Mouse (Mus musculus): Measurements from ENCODE around the gene Ndufa10. TPM values are rescaled to one million over a fixed set of nuclear protein-coding genes. Genes with fewer than 3 reads are reported as not detected.

Ndufa10 gene
- total and polyA plus RNA-seq, 3 experiments, result 103 to 230 (median 139) TPM

GRCm38 (mm10) chr1:92496001-92496400 lies 22.3 kb upstream of the Ndufa10 start, which contains the start of gene Olfr1415:
Gene Olfr1415 (minus strand): TSS chr1:92496101.
- H3K4me3 ChIP-seq (replicated peaks in 1 of 3; ENCODE audit: low read depth in 2 of 3, low read length in 2 of 3, poor library complexity in 1 of 3), result no peak within 1 kb of the TSS

DNA sequence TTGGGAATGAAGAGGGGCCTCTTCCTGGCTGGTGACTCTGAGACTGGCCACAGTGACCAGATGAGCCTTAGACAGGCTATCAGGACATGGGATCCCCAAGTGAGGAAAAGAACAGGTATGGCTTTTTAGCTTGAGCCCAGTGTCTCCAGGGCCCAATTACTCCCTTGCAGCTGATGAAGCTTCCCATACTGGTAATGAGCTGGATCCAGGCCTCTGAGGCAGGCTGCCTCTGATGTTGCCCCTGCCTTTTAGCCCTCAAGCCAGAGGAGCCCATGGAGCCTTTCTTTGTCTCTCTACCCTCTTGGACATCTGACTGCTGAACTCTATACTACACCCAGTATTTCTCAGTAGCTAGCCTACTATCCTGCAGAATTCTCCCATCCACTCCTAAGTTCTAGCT lies 11.4 kb upstream of the Ndufa10 start, which contains the start of gene Olfr1416:
Olfr1416 (minus strand) TSS at position 101 of the 400 bp plus-strand sequence.
- no peak within 1 kb of the TSS for H3K4me3 ChIP-seq (replicated peaks in 1 of 3; ENCODE audit: low read depth in 2 of 3, low read length in 2 of 3, poor library complexity in 1 of 3)
- no peaks in the 10 kb centered on the region for H3K79me2 ChIP-seq (replicated peaks; ENCODE audit: control insufficient read depth, extremely low read depth, insufficient read depth, poor library complexity, severe bottlenecking)
- peaks cover 5% of the 10 kb centered on the region for H3K9me3 ChIP-seq (replicated peaks; ENCODE audit: low read length)
- H3K4me1 ChIP-seq (ENCODE audit: control insufficient read depth in 1 of 2, insufficient read depth in 2 of 2), result no peaks in the 10 kb centered on the region
- H3K9ac ChIP-seq (ENCODE audit: insufficient read depth, low read depth), result no peak within 1 kb of the TSS
- H3K27me3 ChIP-seq (replicated peaks), result peaks cover 58% of the 10 kb centered on the region
- in situ Hi-C loops (cut with MboI; ENCODE audit: low pct_ligation_motif_present, low pct_unique_long_range_greater_than_20kb, low sequenced_read_pairs) (no loop called here), dilution Hi-C loops (cut with MboI; ENCODE audit: extremely low pct_ligation_motif_present, extremely low pct_unique_long_range_greater_than_20kb, low sequenced_read_pairs) (no loop called here)
- TF ChIP-seq ETS1 (conservative IDR thresholded peaks at IDR 0.05; ENCODE audit: low read depth, low read length) (no peak), MAFK (IDR thresholded peaks at IDR 0.05; ENCODE audit: insufficient replicate concordance, low read length) (no peak), USF1 (IDR thresholded peaks at IDR 0.05; ENCODE audit: low read depth, low read length) (no peak), JUN (IDR thresholded peaks at IDR 0.05; ENCODE audit: insufficient read depth, low read depth, low read length) (no peak), USF2 (conservative IDR thresholded peaks at IDR 0.05; ENCODE audit: low read depth, low read length) (no peak), HCFC1 (IDR thresholded peaks at IDR 0.05; ENCODE audit: low read depth, low read length) (no peak), TCF12 (IDR thresholded peaks at IDR 0.05; ENCODE audit: low read depth, low read length) (no peak), ELF1 (IDR thresholded peaks at IDR 0.05; ENCODE audit: low read depth, low read length) (no peak), MAZ (IDR thresholded peaks at IDR 0.05; ENCODE audit: low read depth, low read length) (no peak), RAD21 (IDR thresholded peaks at IDR 0.05; ENCODE audit: low read depth, low read length) (no peak), ZNF384 (IDR thresholded peaks at IDR 0.05; ENCODE audit: low read depth, low read length) (no peak), ZMIZ1 (IDR thresholded peaks at IDR 0.05; ENCODE audit: low read depth, low read length) (no peak), ZKSCAN1 (IDR thresholded peaks at IDR 0.05; ENCODE audit: borderline replicate concordance, low read depth, low read length) (no peak), RCOR1 (conservative IDR thresholded peaks at IDR 0.05; ENCODE audit: low read depth, low read length) (no peak), CHD2 (IDR thresholded peaks at IDR 0.05; ENCODE audit: low read length) (no peak), POLR2A (IDR thresholded peaks at IDR 0.05; ENCODE audit: low read depth, low read length) (no peak)
- no peak within 1 kb of the TSS for H3K4me2 ChIP-seq (ENCODE audit: insufficient read depth, low read depth, poor library complexity, severe bottlenecking)
- H3K36me3 ChIP-seq (replicated peaks in 1 of 2; ENCODE audit: control insufficient read depth in 1 of 2, insufficient read depth in 1 of 2, low read length in 1 of 2), result no peaks in the 10 kb centered on the region
- no peak for DNase-seq (ENCODE audit: extremely low read depth)
- no peak within 1 kb of the TSS for H3K27ac ChIP-seq (ENCODE audit: insufficient read depth, low read depth)

More at GRCm38 (mm10) chr1:92496001-92496400, 22.3 kb upstream of the Ndufa10 start, which contains the start of gene Olfr1415:
- no peak within 1 kb of the TSS for H3K9ac ChIP-seq (ENCODE audit: insufficient read depth, low read depth)
- in situ Hi-C loops (cut with MboI; ENCODE audit: low pct_ligation_motif_present, low pct_unique_long_range_greater_than_20kb, low sequenced_read_pairs), result no loop called here
- peaks cover 6% of the 10 kb centered on the region for H3K9me3 ChIP-seq (replicated peaks; ENCODE audit: low read length)
- no peak for DNase-seq (ENCODE audit: extremely low read depth)
- dilution Hi-C loops (cut with MboI; ENCODE audit: extremely low pct_ligation_motif_present, extremely low pct_unique_long_range_greater_than_20kb, low sequenced_read_pairs), result no loop called here
- H3K4me1 ChIP-seq (ENCODE audit: control insufficient read depth in 1 of 2, insufficient read depth in 2 of 2), result no peaks in the 10 kb centered on the region
- no peak within 1 kb of the TSS for H3K4me2 ChIP-seq (ENCODE audit: insufficient read depth, low read depth, poor library complexity, severe bottlenecking)
- H3K27me3 ChIP-seq (replicated peaks), result peaks cover 61% of the 10 kb centered on the region
- no peaks in the 10 kb centered on the region for H3K36me3 ChIP-seq (replicated peaks in 1 of 2; ENCODE audit: control insufficient read depth in 1 of 2, insufficient read depth in 1 of 2, low read length in 1 of 2)
- H3K79me2 ChIP-seq (replicated peaks; ENCODE audit: control insufficient read depth, extremely low read depth, insufficient read depth, poor library complexity, severe bottlenecking), result no peaks in the 10 kb centered on the region
- H3K27ac ChIP-seq (ENCODE audit: insufficient read depth, low read depth), result no peak within 1 kb of the TSS
- no peak for TF ChIP-seq RCOR1 (conservative IDR thresholded peaks at IDR 0.05; ENCODE audit: low read depth, low read length)

Data from CH12.LX (cell line).